Mouse (Mus musculus) embryo, embryonic 11 days (tissue): ENCODE measurements around the gene Tpsab1.
A peak's percentile ranks its signal among the peaks of the same experiment; 100 is the strongest.

Experiments
- DNase-seq: peaks from one replicate; pipeline ENCODE4 v3.0.0-alpha.2; 2015

Tpsab1 gene

GRCm38 (mm10) chr17:25345462-25345861 lies at the start of gene Tpsab1:
Tpsab1 (minus strand) TSS chr17:25345562.
- DNase-seq: no peak

- no peak for DNase-seq
Observed at GRCm38 (mm10) chr17:25394526-25394925, 49.2 kb upstream of the Tpsab1 start.

DNA sequence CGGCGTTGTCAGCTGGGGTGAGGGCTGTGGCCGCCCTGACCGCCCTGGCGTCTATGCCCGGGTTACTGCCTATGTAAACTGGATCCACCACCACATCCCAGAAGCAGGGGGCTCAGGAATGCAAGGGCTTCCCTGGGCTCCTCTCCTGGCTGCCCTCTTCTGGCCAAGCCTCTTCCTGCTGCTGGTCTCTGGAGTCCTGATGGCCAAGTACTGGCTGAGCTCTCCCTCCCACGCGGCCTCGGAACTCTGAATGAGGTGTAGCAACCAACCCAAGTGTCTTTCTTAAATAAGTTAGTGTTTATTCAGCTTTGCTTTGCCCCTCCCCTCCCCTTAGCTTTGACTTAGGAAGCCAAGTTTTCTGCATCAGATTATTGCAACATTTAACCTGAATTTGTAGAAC lies 28.6 kb upstream of the Tpsab1 start:
- peak; percentile 44 for DNase-seq

GRCm38 (mm10) chr17:25372491-25372890 lies 27.1 kb upstream of the Tpsab1 start:
- DNase-seq: no peak

- DNase-seq: no peak
Observed at GRCm38 (mm10) chr17:25368973-25369372, 23.6 kb upstream of the Tpsab1 start, which contains the start of gene Tpsg1. Tpsg1 (plus strand) TSS chr17:25369273.

DNA sequence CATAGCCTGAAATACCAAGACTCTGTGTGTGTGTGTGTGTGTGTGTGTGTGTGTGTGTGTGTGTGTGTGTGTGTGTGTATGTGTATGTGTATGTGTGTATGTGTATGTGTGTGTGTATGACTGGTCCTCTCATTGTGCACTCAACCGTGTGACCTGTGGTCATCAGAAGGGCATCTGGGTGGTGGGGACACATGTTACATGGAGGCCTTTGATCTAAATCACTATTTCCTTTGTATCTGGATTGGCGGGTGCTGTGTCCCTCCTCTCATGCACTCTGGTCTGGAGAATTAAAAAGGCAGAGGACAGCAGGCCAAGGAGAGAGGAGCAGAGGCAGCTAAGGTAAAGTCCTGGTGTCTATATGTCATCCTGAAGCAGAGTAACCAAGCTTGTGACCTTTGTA lies 20.6 kb upstream of the Tpsab1 start, which contains the start of gene Tpsb2:
Gene Tpsb2 (plus strand): TSS at position 301 of the 400 bp plus-strand sequence.
- DNase-seq: no peak

GRCm38 (mm10) chr17:25363726-25364125 lies 18.4 kb upstream of the Tpsab1 start:
- peak; percentile 57 for DNase-seq

GRCm38 (mm10) chr17:25361291-25361690 lies 15.9 kb upstream of the Tpsab1 start:
- no peak for DNase-seq

- no peak for DNase-seq
Observed at GRCm38 (mm10) chr17:25341490-25341889, 3.9 kb downstream of the Tpsab1 start.

DNA sequence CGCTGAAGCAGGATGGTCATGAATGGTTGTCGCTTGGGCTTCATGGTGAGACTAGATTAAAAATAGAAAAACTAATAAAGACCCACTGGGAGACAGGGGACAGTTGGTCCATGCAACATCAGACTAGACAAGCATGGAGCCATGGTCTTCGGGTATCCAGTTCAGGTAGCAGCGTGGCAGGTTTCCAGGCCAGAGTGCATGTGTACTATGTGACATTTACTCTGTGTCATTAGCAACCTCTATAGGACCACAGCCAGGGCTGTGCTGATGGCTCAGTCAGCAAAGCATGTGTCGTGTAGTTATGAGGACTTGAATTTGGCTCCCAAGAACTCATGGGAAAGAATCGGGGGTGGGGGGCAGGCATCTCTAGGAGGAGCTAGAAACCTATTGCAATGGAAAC lies 5.4 kb downstream of the Tpsab1 start:
- DNase-seq: no peak

GRCm38 (mm10) chr17:25338218-25338617 lies 7.1 kb downstream of the Tpsab1 start:
- DNase-seq: no peak

- DNase-seq: peak; percentile 85
Observed at GRCm38 (mm10) chr17:25333943-25334342, 11.4 kb downstream of the Tpsab1 start.

DNA sequence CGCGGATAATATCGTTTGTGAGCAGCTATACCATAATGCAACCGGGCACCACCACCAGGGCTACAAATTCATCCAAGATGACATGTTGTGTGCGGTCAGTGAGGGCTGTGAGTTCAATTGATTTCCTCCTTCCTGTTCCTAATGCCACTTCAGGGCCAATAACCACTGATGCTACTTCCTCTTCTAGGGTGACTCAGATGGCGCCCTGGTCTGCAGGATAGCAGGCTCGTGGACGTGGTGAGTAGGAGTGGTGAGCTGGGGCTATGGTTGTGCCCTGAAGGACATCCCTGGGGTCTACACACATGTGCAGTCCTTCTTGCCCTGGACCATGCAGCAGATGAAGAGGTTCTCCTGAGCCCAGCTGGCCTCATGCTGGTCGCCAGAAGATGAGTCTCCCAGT lies 13.0 kb downstream of the Tpsab1 start:
- DNase-seq: no peak

GRCm38 (mm10) chr17:25322930-25323329 lies 22.4 kb downstream of the Tpsab1 start:
- no peak for DNase-seq

DNA sequence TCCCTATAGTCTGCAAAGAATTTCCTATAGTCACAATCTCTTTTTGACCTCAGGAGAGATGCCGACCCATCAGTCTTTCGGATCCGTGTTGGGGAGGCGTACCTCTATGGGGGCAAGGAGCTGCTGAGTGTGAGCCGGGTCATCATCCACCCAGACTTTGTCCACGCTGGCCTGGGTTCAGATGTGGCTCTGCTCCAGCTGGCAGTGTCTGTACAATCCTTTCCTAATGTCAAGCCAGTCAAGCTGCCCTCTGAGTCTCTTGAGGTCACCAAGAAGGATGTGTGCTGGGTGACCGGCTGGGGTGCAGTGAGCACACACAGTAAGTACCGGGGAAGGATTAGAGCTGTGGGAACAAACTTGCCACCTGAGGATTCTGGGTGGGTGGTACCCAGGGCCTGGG lies 24.5 kb downstream of the Tpsab1 start:
- DNase-seq: no peak

- DNase-seq: no peak
Observed at GRCm38 (mm10) chr17:25318354-25318753, 27.0 kb downstream of the Tpsab1 start, which contains the start of gene Prss29. Prss29 (plus strand) TSS chr17:25318654.

DNA sequence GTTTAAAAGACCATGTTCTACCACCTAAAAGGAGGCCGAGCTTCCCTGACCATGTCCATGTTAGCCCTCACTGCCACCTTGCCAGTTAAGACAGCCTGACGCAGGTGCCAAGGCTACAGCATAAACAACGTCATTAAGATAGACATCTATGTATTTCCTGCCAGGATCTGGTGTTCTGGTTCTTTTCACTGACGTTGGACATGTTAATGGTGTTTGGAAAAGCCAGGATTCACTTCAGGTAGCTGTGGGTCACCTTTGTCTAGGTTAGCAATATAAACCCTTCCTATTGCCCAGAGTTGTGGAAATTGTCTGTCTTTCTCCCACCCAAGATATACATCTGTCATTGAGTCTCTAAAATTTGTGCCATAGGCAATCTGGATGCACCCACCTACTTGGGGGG lies 37.0 kb downstream of the Tpsab1 start, which contains the start of gene Prss28:
Gene Prss28 (plus strand): TSS at position 301 of the 400 bp plus-strand sequence.
- DNase-seq: no peak

GRCm38 (mm10) chr17:25298094-25298493 lies 47.3 kb downstream of the Tpsab1 start, which contains the start of gene Prss34:
Prss34 (plus strand) TSS chr17:25298394.
- no peak for DNase-seq

- no peak for DNase-seq
Observed at GRCm38 (mm10) chr17:25294111-25294510, 51.3 kb downstream of the Tpsab1 start.

DNA sequence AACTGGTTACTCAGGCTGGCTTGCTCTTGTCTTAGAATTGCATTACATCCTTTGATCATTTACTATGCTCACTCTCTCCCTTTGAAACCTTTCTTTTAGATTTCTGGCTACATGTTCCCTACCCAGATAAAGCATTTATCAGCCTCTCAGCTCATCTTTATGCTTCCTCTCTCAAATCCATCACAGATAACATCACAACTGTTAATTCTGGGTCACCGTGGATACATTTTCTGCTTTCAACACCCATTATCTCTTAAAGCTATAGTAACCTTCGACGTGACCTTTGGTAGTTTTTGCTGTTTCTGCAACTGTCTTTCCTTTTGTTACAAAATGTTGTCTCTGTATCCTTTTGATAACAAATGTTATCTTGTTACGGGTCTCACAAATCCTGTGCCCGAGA lies 51.9 kb downstream of the Tpsab1 start:
- DNase-seq: no peak
